Mouse (Mus musculus) olfactory bulb, adult 2 months (tissue): ENCODE data around the gene Paf1.

Experiments
- CTCF ChIP-seq: fragments of 200-500 bp; IDR thresholded peaks from 2 replicates; pipeline ENCODE4 v1.5.1; 2012; ENCODE audit warnings: low read depth, mild to moderate bottlenecking, low read length, moderate library complexity; ENCODE audit not compliant: insufficient read depth
- POLR2A ChIP-seq: fragments of 200-500 bp; IDR thresholded peaks from 2 replicates; pipeline ENCODE4 v1.6.1; 2012; ENCODE audit warnings: mild to moderate bottlenecking, low read depth, low read length, moderate library complexity; ENCODE audit not compliant: insufficient read depth

DNA sequence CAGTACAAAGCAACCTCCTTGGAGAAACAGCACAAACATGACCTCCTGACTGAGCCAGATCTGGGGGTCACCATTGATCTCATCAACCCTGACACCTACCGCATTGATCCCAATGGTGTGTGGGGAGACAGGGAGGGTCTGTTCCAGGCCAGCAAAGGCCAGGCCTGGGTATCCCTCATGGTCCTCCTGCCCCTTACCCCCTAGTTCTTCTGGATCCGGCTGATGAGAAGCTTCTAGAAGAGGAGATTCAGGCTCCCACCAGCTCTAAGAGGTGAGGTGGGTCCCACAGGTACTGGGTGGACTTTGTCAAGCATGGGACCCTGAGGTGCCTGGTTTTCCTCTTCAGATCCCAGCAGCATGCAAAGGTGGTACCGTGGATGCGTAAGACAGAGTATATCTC lies 2.7 kb downstream of the Paf1 start:
- TF ChIP-seq CTCF (no peak), POLR2A (no peak)
